Mouse (Mus musculus): ENCODE data around the gene Prelid1.

Gene Prelid1

DNA sequence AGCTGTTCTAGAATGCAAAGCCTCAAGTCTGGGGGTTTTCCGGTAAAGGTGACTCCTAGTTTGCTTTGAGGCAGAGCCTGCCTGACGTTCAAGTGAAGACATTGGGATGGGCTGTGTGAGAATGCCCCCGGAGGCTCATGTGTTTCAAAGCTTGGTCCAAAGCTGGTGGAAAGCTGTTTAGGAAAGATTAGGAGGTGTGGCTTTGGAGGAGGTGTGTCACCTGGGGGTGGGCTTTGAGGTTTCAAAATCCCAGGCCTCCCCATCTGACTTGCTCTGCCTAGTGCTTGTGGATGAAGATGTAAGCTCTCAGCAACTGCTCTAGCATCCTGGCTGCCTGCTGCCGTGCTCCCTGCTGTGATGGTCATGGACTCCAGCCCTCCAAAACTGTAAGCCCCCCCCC, 15.4 kb downstream of the Prelid1 start:
- DNase-seq = no peak

DNA sequence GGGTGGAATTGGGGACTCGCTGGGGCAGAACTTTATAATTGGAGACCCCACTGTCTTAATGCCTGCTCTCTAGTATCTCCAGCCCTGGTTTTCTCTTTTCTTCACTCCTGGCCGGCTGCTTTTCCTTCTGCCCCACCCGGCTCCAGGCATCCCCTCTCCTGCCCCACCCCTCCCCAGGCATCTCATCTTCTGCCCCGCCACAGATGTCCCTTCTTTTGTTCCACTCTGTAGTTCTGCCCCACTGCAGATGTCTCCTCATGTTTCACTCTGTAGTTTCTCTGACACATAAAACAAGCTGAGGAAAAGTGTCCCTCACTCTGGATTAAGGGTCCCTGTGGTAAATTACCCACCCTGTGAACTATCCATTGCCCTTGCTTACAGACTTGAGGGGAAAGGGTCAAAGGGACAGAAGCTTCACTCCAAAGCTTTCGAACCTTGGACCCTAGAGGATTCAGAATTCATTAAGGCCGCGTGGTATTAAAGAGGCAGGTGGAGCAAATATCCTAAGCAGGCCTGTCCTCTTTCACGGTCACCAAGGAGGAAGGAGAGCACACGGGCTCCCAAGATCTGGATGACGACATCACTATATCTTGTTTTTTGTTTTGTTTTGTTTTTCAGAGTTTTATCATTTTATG, 17.2 kb downstream of the Prelid1 start:
- DNase-seq = no peak

DNA sequence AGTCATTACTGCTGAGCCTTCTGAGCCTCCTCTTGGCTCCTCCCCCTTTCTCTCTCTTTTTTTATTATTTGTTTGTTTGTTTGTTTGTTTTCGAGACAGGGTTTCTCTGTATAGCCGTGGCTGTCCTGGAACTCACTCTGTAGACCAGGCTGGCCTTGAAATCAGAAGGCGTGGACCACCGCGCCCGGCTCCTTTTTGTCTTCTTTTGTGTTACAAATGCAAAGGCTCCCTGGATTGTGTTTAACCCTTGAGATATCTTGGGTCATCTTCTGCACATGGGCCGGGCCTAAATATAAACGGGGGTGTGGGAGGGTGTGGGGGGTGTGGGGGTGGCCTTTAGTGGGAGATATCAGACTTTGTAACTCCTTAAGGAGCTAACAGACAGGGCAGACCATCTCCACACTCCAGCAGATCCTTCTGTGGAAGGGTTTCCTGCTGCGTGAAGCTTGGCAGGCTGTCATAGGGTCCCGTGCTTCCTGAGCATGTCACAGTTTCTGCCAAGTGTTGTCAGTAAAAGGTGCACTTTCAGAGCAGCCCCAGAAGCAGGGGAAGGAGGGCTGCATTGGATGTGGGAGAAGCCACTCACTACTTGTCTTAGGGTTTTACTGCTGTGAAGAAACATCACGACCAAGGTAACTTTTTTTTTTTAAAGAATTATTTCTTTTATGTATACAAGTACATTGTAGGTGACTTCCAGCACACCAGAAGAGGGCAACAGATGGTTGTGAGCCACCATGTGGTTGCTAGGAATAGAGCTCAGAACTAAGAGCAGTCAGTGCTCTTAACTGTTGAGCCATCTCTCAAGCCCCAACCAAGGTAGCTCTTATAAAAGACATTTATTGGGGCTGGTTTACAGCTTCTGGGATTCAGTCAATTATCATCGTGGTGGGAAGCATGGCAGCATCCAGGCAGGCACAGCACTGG, 18.1 kb downstream of the Prelid1 start:
- DNase-seq = peak in 1 of 2 experiments; percentile 43

DNA sequence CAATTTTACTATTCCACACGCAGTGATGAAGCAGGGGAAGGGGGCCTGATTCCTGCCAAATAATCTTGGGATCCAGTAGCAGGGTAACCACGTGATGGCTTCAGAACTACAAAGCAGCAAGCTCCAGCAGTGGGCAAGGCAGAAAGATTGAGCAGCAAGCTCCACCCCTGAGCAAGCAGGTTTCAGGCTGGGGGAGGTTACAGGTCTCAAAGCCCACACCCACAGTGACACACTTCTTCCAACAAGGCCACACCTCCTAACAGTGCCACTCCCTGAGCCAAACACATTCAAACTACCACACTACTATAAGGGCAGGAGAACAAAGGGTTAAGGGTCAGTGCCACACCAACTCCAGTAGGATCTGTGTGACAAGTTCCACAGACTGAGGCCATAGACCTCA, 19.0 kb downstream of the Prelid1 start:
- DNase-seq = no peak

DNA sequence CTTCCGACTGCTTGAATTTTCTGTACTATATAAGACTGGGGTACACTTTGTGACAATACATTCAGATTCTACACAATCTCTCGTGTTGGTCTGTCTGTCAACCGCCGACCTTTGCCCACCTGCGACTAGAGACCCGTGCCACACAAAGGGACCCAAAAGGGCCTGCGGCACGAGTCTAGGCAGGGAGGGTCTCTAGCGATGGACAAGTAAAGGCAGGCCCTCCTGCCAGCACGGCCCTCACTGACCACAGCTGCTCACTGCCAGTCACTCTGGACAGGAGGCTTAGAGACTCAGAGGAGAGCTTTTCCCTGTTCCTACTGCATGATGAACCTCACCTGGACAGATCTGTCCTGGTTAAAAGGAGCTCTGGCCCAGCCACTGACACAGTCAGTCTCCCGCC, 22.2 kb downstream of the Prelid1 start:
- DNase-seq = no peak

DNA sequence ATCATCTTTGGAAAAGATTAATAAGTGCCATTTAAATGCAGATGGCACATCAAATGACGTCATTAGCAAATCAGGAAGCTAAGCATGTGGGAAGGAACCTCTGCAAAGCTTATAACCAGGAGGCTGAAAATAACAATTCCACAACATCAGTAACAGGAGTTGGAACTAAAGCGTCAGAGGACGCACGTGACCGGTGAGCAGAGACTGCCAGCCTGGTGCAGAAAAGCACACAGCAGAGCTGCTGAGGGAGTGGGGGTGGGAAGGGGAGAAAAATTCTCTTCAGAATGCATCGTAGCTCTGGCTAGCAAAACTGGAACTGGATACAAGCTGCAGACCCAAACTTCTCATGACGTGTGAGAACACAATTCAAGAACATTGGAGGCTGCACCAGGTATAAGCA, 24.0 kb downstream of the Prelid1 start:
- DNase-seq = no peak

DNA sequence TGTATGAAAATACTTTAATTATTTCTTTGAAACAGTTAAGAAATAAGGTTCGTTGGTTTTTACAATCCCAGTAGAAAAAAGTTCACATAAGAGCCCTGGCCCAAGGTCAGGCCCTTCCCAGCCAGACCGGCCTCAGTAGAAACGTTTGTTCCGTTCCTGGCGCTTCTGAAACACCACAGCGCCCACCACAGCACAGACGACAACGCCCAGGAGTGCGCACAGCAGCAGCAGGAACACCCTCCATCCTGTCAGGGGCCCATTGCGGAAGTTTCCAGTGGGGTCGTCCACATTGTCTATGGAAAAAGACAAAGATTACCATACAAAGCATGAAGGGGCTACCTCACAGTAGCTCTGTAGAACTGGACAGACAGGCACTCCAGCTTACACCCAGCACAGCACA, 26.4 kb downstream of the Prelid1 start:
- no peak for DNase-seq

DNA sequence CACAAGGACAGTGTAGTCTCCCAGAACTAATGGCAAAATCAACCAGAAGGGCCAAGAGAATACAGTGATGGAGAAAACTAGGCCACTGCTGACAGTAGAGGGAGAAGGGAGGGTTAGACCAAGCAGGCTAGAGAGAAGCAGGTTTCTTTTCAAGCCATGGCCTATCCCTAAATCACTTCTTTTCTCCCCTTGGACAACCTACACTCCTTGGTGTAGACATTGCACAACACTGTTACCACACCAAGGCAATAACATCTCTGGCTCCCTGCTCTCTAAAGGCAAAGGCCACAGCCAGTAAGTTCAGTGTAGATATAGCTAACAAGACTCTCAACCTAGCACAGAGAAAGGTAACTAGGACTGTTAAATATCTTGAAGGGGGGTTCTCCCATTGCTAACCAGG, 40.8 kb downstream of the Prelid1 start:
- no peak for DNase-seq

DNA sequence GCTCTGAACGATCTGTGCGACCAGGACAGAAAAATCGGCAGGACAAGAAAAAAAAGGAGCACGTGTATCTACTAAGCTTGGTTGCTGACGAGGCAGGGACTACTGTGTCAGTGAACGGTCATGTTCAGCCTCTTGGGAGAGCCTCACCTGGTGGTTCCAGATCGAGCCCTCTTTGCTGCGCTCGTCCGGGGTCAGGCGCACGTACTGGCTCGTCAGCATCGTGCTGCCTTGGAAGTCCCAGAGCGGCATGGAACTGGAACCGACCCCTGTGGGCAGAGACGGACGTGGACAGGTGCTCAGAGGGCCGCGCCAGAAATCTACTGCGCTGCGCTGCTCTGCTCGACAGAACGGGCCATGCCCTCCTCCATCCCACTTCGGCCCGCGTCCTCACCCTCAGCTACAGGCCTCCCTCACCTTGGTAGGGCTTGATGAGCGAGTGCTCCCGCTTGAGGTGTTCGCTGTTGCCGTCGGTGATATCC, 41.7 kb downstream of the Prelid1 start:
- no peak for DNase-seq

DNA sequence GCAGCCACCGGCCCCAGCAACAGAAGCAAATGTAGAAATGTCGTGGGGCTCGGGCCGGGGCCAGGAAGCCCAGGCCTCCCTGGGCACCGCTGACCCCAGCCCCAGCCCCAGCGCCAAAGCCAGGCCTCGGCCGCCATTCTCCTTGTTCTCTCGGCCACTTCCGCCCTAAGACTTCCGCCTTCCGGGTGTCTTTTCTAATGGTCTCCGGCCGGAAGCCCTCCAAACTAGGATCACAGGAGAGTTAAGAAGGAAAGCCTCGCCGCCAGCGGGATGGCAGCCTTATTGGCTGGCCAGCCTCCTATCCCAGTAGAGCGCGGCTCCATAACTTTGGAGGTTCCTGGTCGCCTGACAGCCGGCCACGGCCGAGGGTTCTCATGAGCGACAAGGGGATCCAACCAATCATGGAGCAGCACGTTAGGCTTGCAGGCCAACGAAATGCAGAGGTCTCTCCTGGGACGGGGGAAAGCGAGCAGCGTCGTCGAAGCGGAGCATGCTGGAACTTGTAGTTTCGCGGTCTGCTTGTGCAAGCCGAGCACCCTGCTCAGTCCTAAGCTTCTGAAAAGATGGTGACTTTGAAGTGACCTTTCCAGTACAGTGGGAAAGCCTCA, 42.3 kb downstream of the Prelid1 start, which contains the start of gene Lman2:
Gene Lman2, minus strand, starts transcription at position 331 of the 608 bp plus-strand sequence.
- DNase-seq = peak; percentile 94 to 96

DNA sequence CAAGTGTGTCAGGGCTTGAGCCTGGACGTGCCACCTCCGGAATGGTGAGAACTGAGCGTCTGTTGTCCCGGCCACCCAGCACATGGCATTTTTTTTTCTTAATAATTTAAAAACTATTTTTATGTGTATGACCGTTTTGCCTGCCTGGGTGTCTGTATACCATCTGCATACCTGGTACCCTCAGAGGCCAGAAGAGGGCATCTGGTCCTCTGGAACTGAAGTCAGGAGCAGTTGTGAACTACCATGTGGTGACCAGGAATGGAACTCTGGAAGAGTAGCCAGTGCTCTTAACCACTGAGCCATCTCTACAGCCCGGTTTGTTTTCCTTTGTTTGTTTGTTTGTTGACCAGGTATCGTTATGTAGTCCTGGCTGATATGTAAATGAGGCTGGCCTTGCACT, 48.1 kb downstream of the Prelid1 start:
- no peak for DNase-seq

DNA sequence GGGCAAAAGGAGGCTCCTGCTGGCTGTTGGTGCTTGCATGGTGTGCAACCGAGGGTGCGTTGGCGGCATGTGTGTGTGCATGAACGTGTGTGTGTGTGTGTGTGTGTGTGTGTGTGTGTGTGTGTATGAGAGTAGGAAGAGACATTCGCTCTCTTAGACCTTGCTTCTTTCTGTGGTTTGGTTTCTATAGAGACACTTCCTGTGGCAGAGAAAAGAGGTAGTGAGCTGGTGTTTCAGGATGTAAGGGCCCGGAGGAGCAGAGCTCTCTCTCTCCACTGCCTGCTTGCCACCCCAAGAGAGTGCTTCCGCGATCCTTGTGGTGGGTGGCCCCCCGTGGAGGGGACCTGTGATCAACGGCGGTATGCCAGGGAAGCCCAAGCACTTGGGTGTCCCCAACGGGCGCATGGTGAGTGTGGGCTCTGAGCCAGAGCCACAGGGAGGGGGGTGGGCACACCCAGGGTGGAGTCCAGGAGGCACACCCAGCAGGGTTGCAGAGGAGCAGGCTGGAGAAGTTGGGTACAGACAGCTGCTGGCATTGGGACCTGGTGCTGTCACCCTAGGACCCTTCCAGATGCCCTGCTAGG, 49.3 kb downstream of the Prelid1 start, which contains the start of gene Rgs14:
Gene Rgs14, plus strand, starts transcription at position 202 of the 584 bp plus-strand sequence.
- DNase-seq = no peak

DNA sequence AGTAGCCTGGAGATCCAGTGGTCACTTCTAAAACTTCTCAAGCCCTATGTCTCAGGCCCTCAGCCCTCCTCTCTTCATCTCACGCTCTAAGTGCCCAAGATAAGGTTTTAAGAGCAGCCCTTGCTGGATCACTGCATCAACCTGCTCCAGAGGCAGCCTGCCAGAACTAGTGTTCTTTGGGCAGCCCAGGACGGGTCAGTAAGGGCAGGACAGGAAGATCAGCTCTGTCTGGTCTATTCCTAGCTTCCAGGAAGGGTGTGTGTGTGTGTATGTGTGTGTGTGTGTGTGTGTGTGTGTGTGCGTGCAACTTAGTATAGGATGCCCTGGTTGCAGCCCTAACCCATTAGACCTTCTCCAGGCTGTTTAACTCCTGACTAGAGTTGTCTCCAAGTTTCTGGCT, 49.9 kb downstream of the Prelid1 start:
- DNase-seq = no peak

DNA sequence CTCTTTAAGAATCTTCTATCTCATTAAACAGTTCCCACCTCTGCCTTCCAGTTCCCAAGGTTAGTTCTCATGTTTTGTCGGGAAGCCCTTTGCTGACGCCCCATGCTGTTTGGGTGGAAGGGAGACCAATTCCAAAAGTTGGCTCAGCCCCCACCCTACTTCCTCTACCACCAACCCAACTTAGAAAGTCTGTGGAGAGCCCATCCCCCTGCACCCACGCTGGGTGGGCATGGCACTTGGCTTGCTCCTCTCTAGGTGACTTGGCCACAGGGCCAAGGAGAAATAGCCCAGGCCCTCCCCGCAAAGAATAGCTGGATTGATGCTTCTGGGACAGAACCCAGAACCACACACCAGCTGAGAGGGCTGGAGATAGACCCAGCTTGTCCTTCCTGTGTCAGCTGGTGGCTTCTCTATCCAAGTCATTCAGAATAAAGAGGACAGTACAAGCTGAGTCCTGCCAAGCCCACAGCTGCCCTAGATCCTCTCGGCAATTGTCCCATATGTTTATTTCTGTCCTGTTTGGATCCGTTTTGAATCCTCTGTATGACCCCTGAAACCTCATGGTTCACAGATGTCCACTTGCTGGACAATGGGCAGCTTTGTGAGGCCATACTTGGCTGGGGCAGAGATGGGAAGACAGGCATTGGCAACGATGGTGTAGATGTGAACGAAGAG, 50.8 kb downstream of the Prelid1 start:
- DNase-seq = no peak

DNA sequence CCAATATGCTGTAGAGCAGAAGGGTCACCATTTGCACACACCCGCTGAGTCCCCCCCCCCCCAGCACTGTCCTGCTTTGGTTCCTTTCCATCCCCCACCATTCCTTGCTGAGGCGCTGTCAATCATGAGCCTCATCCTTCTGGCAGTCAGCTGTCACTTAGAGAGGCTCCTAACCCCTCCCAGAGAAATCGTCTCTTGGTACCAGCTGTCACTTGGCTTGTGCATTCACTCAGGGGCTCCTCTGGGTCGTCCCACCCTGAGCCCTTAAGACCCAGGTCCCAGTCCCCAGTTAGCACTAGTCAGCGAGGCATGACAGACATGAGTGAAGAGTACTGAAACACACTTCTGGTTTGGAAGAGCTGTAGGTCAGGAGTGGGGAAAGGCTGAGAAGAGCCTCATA, 51.4 kb downstream of the Prelid1 start:
- no peak for DNase-seq

DNA sequence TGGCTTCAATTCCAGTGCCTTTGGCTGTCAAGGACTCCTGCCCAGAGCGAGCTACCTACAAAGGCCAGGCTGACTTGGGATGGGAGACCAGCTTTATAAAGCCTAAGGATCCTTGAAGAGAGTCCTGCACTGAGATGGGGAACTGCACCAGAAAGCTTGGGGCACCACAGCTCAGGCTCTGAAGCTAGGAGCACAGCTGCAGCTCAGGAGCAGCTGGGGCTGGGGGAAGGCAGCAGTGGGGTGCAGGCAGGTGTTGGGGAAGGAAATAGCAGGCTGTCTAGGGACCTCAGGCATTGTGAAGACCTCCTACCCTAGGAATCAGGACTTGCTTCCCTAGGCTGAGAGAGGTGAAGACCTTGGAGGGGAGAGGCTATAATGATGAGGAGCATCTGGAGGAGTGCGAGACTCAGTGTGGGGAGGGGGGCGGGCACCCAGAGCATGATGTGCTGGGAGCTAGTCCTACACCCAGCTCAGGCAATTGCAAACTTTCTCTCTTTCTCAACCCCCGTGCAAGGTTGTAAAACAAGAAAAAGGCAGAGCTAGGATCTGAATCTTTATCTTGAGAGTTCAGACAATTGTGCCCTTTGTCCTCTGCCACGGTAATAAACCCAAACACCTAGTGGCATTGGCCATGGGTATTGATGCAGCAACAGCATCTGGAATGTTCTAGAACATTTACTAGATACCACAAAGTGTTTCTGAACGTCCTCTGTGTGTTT, 54.1 kb downstream of the Prelid1 start:
- DNase-seq = no peak
